Mouse (Mus musculus) limb, embryonic 11.5 days (tissue): ENCODE measurements around the gene Ftl1. TPM values are rescaled to one million over a fixed set of nuclear protein-coding genes. Genes with fewer than 3 reads are reported as not detected.

Source experiments
- ATAC-seq: fragments of 200-750 bp; cut with Nextera tagmentation; 2 replicates; pipeline ENCODE4 v1.8.0; 2017; ENCODE audit warnings: low read depth; ENCODE audit not compliant: insufficient number of reproducible peaks, low FRiP score, low TSS enrichment
- DNase-seq: peaks from one replicate; pipeline ENCODE4 v3.0.0-alpha.2; 2015; ENCODE audit warnings: low spot score
- H3K27ac ChIP-seq: fragments of 300-500 bp; sonication (generic); replicated peaks from 2 replicates; pipeline ENCODE4 v1.5.1; 2014; ENCODE audit warnings: low read depth, mild to moderate bottlenecking, low read length
- H3K27me3 ChIP-seq: fragments of 300-500 bp; sonication (generic); 2 replicates; pipeline ENCODE4 v1.6.1; 2014; ENCODE audit warnings: mild to moderate bottlenecking, low read length, mixed read lengths; ENCODE audit not compliant: control insufficient read depth, insufficient read depth
- H3K36me3 ChIP-seq: fragments of 300-500 bp; sonication (generic); 2 replicates; pipeline ENCODE4 v1.6.1; 2014; ENCODE audit warnings: mild to moderate bottlenecking, low read length, moderate library complexity, mixed read lengths; ENCODE audit not compliant: control insufficient read depth, insufficient read depth
- H3K4me1 ChIP-seq: fragments of 300-500 bp; sonication (generic); 2 replicates; pipeline ENCODE4 v1.6.1; 2014; ENCODE audit warnings: low read length, mixed read lengths; ENCODE audit not compliant: control insufficient read depth, insufficient read depth
- H3K4me2 ChIP-seq: fragments of 300-500 bp; sonication (generic); 2 replicates; pipeline ENCODE4 v1.6.1; 2014; ENCODE audit warnings: low read depth, mild to moderate bottlenecking, moderate library complexity; ENCODE audit not compliant: severe bottlenecking
- H3K4me3 ChIP-seq: fragments of 300-500 bp; sonication (generic); 2 replicates; pipeline ENCODE4 v1.5.1; 2014; ENCODE audit warnings: low read depth, low read length
- H3K9ac ChIP-seq: fragments of 300-500 bp; sonication (generic); 2 replicates; pipeline ENCODE4 v1.6.1; 2014; ENCODE audit warnings: mild to moderate bottlenecking, low read length
- H3K9me3 ChIP-seq: fragments of 300-500 bp; sonication (generic); 2 replicates; pipeline ENCODE4 v1.6.1; 2016; ENCODE audit warnings: low read length; ENCODE audit not compliant: control insufficient read depth
- WGBS: fragments of 180-500 bp; shearing (Covaris S2); extraction: QIAGEN DNeasy Blood & Tissue Kit; methylation state at CpG from one replicate; pipeline ENCODE4 v1.1.7; 2014; 5-methylcytosine and 5-hydroxymethylcytosine counted together
- polyA plus RNA-seq: library from polyadenylated mRNA; unstranded; fragments of >200 nt; fragmentation: Nextera tagmentation; extraction: Ambion mirVana; gene quantifications from 2 replicates; pipeline ENCODE4 v1.2.1, GENCODE M21; 2014

Ftl1 gene
- polyA plus RNA-seq, 1 experiment from 2014 or later, result 5,046 TPM

DNA sequence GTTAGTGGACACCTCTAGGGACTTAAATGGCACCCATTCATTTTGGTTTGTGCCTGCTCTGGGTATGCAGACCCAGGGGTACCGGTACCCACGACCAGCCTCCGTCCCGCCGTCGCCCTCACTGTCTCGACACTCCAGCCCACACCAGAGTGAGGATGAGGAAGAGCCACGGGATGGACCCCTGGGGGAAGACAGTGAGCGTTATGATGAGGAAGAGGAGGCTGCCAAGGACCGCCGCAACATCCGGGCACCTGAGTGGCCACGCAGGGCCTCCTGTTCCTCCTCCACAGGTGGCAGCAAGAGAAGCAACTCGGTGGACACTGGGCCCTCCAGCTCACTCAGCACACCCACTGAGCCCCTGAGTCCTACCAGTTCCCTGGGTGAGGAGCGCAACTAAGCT, 4.7 kb downstream of the Ftl1 start:
- H3K36me3 ChIP-seq, result peaks cover 26% of the 10 kb centered on the region; the same call in 1 of the 2 replicates
- no peaks in the 10 kb centered on the region for H3K27me3 ChIP-seq
- H3K4me3 ChIP-seq, result no peak overlapping the region
- H3K27ac ChIP-seq, result no peak overlapping the region
- DNase-seq, result no peak
- no peak overlapping the region for H3K9ac ChIP-seq
- no peak overlapping the region for H3K4me2 ChIP-seq
- H3K9me3 ChIP-seq, result no peaks in the 10 kb centered on the region
- ATAC-seq, result no peak
- WGBS, result 90% methylated on average over 15 of the region's 15 CpGs
- H3K4me1 ChIP-seq, result peaks cover 18% of the 10 kb centered on the region

DNA sequence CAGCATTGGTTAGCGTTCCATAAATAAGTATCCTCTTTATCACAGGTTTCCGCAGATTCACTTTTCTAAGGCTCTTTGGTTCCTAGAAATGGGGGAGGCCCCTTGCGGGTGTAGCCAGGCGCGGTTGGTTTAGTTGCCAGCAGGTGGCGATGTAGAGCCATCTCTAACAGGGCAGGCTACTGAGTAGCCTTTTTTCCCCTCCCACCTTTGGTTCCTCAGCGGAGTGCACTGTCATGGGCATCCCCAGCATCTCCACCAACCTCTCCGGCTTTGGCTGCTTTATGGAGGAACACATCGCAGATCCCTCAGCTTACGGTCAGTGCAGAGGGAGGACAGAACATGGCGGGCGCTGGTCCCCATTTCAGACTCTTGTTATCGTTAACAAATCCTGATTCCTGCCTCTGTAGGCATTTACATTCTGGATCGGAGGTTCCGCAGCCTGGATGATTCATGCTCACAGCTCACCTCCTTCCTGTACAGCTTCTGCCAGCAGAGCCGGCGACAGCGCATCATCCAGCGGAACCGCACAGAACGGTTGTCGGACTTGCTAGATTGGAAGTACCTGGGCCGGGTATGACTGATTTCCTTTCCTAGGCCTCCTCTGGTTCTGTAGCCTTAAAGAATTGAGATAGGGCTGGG, 8.2 kb downstream of the Ftl1 start:
- H3K27me3 ChIP-seq, result no peaks in the 10 kb centered on the region
- no peak overlapping the region for H3K9ac ChIP-seq
- DNase-seq (peak; percentile 88), ATAC-seq (peak; percentile 42; the same call in 1 of the 2 replicates)
- WGBS, result 52% methylated on average over 23 of the region's 23 CpGs
- no peak overlapping the region for H3K4me3 ChIP-seq
- H3K36me3 ChIP-seq, result peaks cover 14% of the 10 kb centered on the region; the same call in 1 of the 2 replicates
- H3K4me2 ChIP-seq, result no peak overlapping the region
- H3K9me3 ChIP-seq, result no peaks in the 10 kb centered on the region
- no peak overlapping the region for H3K27ac ChIP-seq
- H3K4me1 ChIP-seq, result no peaks in the 10 kb centered on the region

DNA sequence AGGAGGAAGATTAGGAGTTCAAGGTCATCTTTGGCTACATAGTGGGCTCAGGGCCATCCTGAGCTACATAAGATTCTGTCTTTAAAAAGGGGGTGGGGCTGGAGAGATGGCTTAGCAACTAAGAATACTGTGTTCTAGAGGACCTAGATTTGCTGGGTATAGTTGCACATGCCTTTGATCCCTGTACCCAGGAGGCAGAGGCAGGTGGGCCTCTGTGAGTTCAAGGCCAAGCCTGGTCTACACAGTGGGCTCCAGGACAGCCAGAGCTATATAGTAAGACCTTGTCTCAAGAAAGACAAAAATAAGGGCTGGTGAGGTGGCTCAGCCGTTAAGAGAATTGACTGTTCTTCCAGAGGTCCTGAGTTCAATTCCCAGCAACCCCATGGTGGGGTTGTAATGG, 9.7 kb downstream of the Ftl1 start:
- no peak overlapping the region for H3K4me2 ChIP-seq
- H3K36me3 ChIP-seq, result peaks cover 8% of the 10 kb centered on the region; the same call in 1 of the 2 replicates
- H3K9ac ChIP-seq, result no peak overlapping the region
- H3K27me3 ChIP-seq, result no peaks in the 10 kb centered on the region
- WGBS, result 82% methylated on average over 1 of the region's 1 CpGs
- ATAC-seq (no peak), DNase-seq (no peak)
- H3K9me3 ChIP-seq, result no peaks in the 10 kb centered on the region
- H3K4me3 ChIP-seq, result no peak overlapping the region
- H3K4me1 ChIP-seq, result no peaks in the 10 kb centered on the region
- no peak overlapping the region for H3K27ac ChIP-seq

DNA sequence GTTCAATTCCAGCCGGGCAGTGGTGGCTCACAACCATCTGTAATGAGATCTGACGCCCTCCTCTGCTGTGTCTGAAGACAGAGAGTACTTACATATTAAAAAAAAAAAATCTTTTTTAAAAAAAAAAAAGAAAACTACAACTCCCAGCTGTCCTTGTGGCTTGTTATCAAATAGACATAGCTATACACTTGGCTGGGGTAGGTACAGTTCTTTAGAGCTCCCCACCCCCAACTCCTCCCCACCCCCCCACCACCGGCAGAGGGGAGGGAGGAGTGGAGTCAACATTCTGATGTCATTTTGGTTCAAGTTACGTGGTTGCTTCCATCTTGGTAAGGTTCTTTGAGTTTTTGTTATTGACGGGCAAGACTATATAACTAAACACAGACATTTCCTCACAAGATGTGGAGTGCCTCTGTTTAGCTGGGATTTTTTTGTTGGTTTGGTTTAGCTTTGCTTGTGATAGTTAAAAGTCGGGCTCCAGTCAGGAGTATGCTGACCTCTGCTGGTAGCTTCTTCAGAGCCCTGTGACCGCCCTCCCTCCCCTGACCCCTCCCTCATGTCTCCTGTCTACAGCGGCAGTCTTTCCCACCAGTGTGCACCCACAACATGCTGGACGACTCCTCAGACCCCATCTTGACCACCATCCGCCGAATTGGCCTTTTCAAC, 12.2 kb downstream of the Ftl1 start:
- no peak overlapping the region for H3K4me3 ChIP-seq
- no peaks in the 10 kb centered on the region for H3K4me1 ChIP-seq
- peaks cover 7% of the 10 kb centered on the region; the same call in 1 of the 2 replicates for H3K36me3 ChIP-seq
- H3K9me3 ChIP-seq, result no peaks in the 10 kb centered on the region
- no peak overlapping the region for H3K9ac ChIP-seq
- ATAC-seq (no peak), DNase-seq (peak; percentile 49)
- 30% methylated on average over 11 of the region's 11 CpGs for WGBS
- H3K27me3 ChIP-seq, result no peaks in the 10 kb centered on the region
- no peak overlapping the region for H3K27ac ChIP-seq
- H3K4me2 ChIP-seq, result no peak overlapping the region

DNA sequence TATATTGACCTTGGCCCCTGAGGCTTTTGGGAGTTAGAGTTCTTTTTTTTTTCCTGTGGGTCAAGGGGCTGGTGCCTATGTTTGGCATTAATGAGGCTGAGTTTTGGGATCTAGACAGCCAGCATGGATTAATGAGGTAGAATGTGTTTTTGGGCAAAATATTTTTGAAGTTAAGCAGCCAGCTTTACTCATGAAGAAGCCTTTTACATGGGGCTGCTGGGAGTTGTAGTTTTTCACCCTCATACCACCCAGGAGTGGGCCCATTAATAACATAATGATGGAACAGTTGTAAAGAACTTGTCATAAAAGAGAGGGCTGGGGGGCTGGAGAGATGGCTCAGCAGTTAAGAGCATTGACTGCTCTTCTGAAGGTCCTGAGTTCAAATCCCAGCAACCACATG, 13.1 kb downstream of the Ftl1 start:
- H3K27me3 ChIP-seq, result no peaks in the 10 kb centered on the region
- H3K9me3 ChIP-seq, result no peaks in the 10 kb centered on the region
- ATAC-seq (no peak), DNase-seq (no peak)
- no peak overlapping the region for H3K9ac ChIP-seq
- peaks cover 7% of the 10 kb centered on the region; the same call in 1 of the 2 replicates for H3K36me3 ChIP-seq
- H3K27ac ChIP-seq, result no peak overlapping the region
- no peak overlapping the region for H3K4me3 ChIP-seq
- no peak overlapping the region for H3K4me2 ChIP-seq
- no peaks in the 10 kb centered on the region for H3K4me1 ChIP-seq

- Histone ChIP-seq H3K4me3 (no peak overlapping the region), H3K9me3 (no peaks in the 10 kb centered on the region), H3K27ac (no peak overlapping the region), H3K4me2 (no peak overlapping the region), H3K9ac (no peak overlapping the region), H3K4me1 (no peaks in the 10 kb centered on the region), H3K36me3 (peaks cover 9% of the 10 kb centered on the region; the same call in 1 of the 2 replicates), H3K27me3 (no peaks in the 10 kb centered on the region)
- ATAC-seq (no peak), DNase-seq (no peak)
- WGBS, result 87% methylated on average over 22 of the region's 22 CpGs
Measured at GRCm38 (mm10) chr7:45443526-45444420, 15.9 kb downstream of the Ftl1 start.

DNA sequence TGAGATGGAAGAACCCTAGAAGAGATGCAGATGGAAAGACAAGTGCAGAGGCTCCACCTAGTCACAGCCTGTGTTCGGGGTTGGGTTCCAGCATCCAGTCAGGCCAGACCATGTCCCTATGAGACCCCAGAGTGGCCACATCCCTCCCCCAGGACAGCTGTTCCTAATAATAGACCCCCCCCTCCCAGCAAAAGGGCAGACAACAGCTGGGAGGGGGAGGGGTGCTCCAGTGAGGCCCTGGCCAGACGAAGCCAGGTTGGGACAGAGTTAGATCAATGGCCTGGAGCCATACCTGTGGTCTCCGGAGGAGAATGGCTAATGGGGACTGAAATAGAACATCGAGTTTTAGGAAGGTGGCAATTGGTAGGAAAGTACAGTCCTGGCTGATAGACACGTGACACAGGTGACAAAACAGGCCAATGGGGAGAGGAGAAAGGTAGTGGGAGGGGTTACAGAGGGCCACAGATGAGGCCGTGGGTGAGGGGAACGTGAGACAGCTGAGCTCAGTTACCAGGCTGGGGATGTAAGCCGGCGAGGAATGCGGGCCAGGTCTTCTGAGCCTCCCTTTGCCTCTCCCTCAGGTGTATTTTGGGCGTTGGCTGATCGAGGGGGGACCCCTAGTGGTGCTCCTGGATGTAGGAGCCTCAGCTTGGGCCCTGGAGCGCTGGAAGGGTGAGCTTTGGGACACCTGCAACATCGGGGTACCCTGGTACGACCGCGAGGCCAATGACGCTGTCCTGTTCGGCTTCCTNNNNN, 22.0 kb downstream of the Ftl1 start, which contains the start of gene Ruvbl2:
Gene Ruvbl2 (minus strand): TSS at position 576 of the 756 bp plus-strand sequence.
- H3K4me3 ChIP-seq, result peak within 1 kb of the TSS; percentile 8; the same call in 1 of the 2 replicates
- H3K9me3 ChIP-seq, result no peaks in the 10 kb centered on the region
- ATAC-seq, result no peak
- peaks cover 3% of the 10 kb centered on the region; the same call in 1 of the 2 replicates for H3K36me3 ChIP-seq
- WGBS, result 14% methylated on average over 19 of the region's 19 CpGs
- no peaks in the 10 kb centered on the region for H3K27me3 ChIP-seq
- DNase-seq, result peak; percentile 51
- no peak within 1 kb of the TSS for H3K27ac ChIP-seq
- peak within 1 kb of the TSS; percentile 36 for H3K4me2 ChIP-seq
- H3K4me1 ChIP-seq, result peaks cover 36% of the 10 kb centered on the region
- peak within 1 kb of the TSS; percentile 30; the same call in 1 of the 2 replicates for H3K9ac ChIP-seq
